Mouse (Mus musculus): ENCODE results near the gene Npas3. TPM values are rescaled to one million over a fixed set of nuclear protein-coding genes. Genes with fewer than 3 reads are reported as not detected.

The Npas3 gene
- polyA plus RNA-seq, 1 experiment from 2014 or later = 1.3 TPM

GRCm38 (mm10) chr12:53962004-53962403 lies 713.5 kb downstream of the Npas3 start:
- H3K4me1 ChIP-seq (ENCODE audit: control insufficient read depth, insufficient read depth, low read length) = no peaks in the 10 kb centered on the region
- no peaks in the 10 kb centered on the region for H3K27me3 ChIP-seq (ENCODE audit: control insufficient read depth, insufficient read depth, low read length)
- ATAC-seq (replicated peaks; ENCODE audit: insufficient number of reproducible peaks, low FRiP score, low TSS enrichment) = no peak
- no peak overlapping the region for H3K4me3 ChIP-seq (ENCODE audit: low read depth, low read length)
- no peaks in the 10 kb centered on the region for H3K9me3 ChIP-seq (replicated peaks; ENCODE audit: control insufficient read depth, low read length)
- no peaks in the 10 kb centered on the region for H3K36me3 ChIP-seq (ENCODE audit: control insufficient read depth, insufficient read depth, low read length)
- no peak overlapping the region for H3K9ac ChIP-seq (ENCODE audit: low read depth, low read length)
- H3K27ac ChIP-seq (ENCODE audit: low read depth, low read length) = no peak overlapping the region
- H3K4me2 ChIP-seq = no peak overlapping the region
- WGBS (ENCODE audit: insufficient replicate concordance) = 73% methylated on average over 7 of the region's 7 CpGs

GRCm38 (mm10) chr12:53963534-53963933 lies 715.1 kb downstream of the Npas3 start:
- no peaks in the 10 kb centered on the region for H3K27me3 ChIP-seq (ENCODE audit: control insufficient read depth, insufficient read depth, low read length)
- H3K4me3 ChIP-seq (ENCODE audit: low read depth, low read length) = no peak overlapping the region
- H3K4me1 ChIP-seq (ENCODE audit: control insufficient read depth, insufficient read depth, low read length) = no peaks in the 10 kb centered on the region
- H3K9me3 ChIP-seq (replicated peaks; ENCODE audit: control insufficient read depth, low read length) = no peaks in the 10 kb centered on the region
- no peak for ATAC-seq (replicated peaks; ENCODE audit: insufficient number of reproducible peaks, low FRiP score, low TSS enrichment)
- no peak overlapping the region for H3K27ac ChIP-seq (ENCODE audit: low read depth, low read length)
- no peaks in the 10 kb centered on the region for H3K36me3 ChIP-seq (ENCODE audit: control insufficient read depth, insufficient read depth, low read length)
- 78% methylated on average over 5 of the region's 5 CpGs for WGBS (ENCODE audit: insufficient replicate concordance)
- no peak overlapping the region for H3K4me2 ChIP-seq
- no peak overlapping the region for H3K9ac ChIP-seq (ENCODE audit: low read depth, low read length)

- no peaks in the 10 kb centered on the region for H3K9me3 ChIP-seq (replicated peaks; ENCODE audit: control insufficient read depth, low read length)
- no peak for ATAC-seq (replicated peaks; ENCODE audit: insufficient number of reproducible peaks, low FRiP score, low TSS enrichment)
- no peaks in the 10 kb centered on the region for H3K4me1 ChIP-seq (ENCODE audit: control insufficient read depth, insufficient read depth, low read length)
- H3K27me3 ChIP-seq (ENCODE audit: control insufficient read depth, insufficient read depth, low read length) = no peaks in the 10 kb centered on the region
- no peak overlapping the region for H3K9ac ChIP-seq (ENCODE audit: low read depth, low read length)
- no peak overlapping the region for H3K4me3 ChIP-seq (ENCODE audit: low read depth, low read length)
- WGBS (ENCODE audit: insufficient replicate concordance) = 78% methylated on average over 10 of the region's 10 CpGs
- H3K4me2 ChIP-seq = no peak overlapping the region
- no peaks in the 10 kb centered on the region for H3K36me3 ChIP-seq (ENCODE audit: control insufficient read depth, insufficient read depth, low read length)
- no peak overlapping the region for H3K27ac ChIP-seq (ENCODE audit: low read depth, low read length)
These were observed 721.1 kb downstream of the Npas3 start for GRCm38 (mm10) chr12:53969378-53970174.

- Histone ChIP-seq H3K9ac (ENCODE audit: low read depth, low read length) (no peak overlapping the region), H3K27ac (ENCODE audit: low read depth, low read length) (no peak overlapping the region), H3K4me1 (ENCODE audit: control insufficient read depth, insufficient read depth, low read length) (no peaks in the 10 kb centered on the region), H3K4me3 (ENCODE audit: low read depth, low read length) (no peak overlapping the region), H3K9me3 (replicated peaks; ENCODE audit: control insufficient read depth, low read length) (no peaks in the 10 kb centered on the region), H3K27me3 (ENCODE audit: control insufficient read depth, insufficient read depth, low read length) (no peaks in the 10 kb centered on the region), H3K36me3 (ENCODE audit: control insufficient read depth, insufficient read depth, low read length) (no peaks in the 10 kb centered on the region), H3K4me2 (no peak overlapping the region)
- ATAC-seq (replicated peaks; ENCODE audit: insufficient number of reproducible peaks, low FRiP score, low TSS enrichment) = no peak
- WGBS (ENCODE audit: insufficient replicate concordance) = 85% methylated on average over 7 of the region's 7 CpGs
These were observed 722.2 kb downstream of the Npas3 start for GRCm38 (mm10) chr12:53970721-53971120.

GRCm38 (mm10) chr12:53973414-53973813 lies 724.9 kb downstream of the Npas3 start:
- Histone ChIP-seq H3K9ac (ENCODE audit: low read depth, low read length) (no peak overlapping the region), H3K4me3 (ENCODE audit: low read depth, low read length) (no peak overlapping the region)
- 80% methylated on average over 6 of the region's 6 CpGs for WGBS (ENCODE audit: insufficient replicate concordance)

GRCm38 (mm10) chr12:53981575-53982507 lies 733.4 kb downstream of the Npas3 start:
- no peak overlapping the region for H3K9ac ChIP-seq (ENCODE audit: low read depth, low read length)
- ATAC-seq (replicated peaks; ENCODE audit: insufficient number of reproducible peaks, low FRiP score, low TSS enrichment) = no peak
- no peaks in the 10 kb centered on the region for H3K4me1 ChIP-seq (ENCODE audit: control insufficient read depth, insufficient read depth, low read length)
- H3K4me3 ChIP-seq (ENCODE audit: low read depth, low read length) = no peak overlapping the region
- no peak overlapping the region for H3K4me2 ChIP-seq
- no peak overlapping the region for H3K27ac ChIP-seq (ENCODE audit: low read depth, low read length)
- H3K27me3 ChIP-seq (ENCODE audit: control insufficient read depth, insufficient read depth, low read length) = no peaks in the 10 kb centered on the region
- no peaks in the 10 kb centered on the region for H3K36me3 ChIP-seq (ENCODE audit: control insufficient read depth, insufficient read depth, low read length)
- WGBS (ENCODE audit: insufficient replicate concordance) = 81% methylated on average over 9 of the region's 9 CpGs
- H3K9me3 ChIP-seq (replicated peaks; ENCODE audit: control insufficient read depth, low read length) = no peaks in the 10 kb centered on the region

More at GRCm38 (mm10) chr12:53973414-53973813, 724.9 kb downstream of the Npas3 start:
- Histone ChIP-seq H3K27me3 (ENCODE audit: control insufficient read depth, insufficient read depth, low read length) (no peaks in the 10 kb centered on the region), H3K9me3 (replicated peaks; ENCODE audit: control insufficient read depth, low read length) (no peaks in the 10 kb centered on the region), H3K4me2 (no peak overlapping the region), H3K4me1 (ENCODE audit: control insufficient read depth, insufficient read depth, low read length) (no peaks in the 10 kb centered on the region), H3K36me3 (ENCODE audit: control insufficient read depth, insufficient read depth, low read length) (no peaks in the 10 kb centered on the region), H3K27ac (ENCODE audit: low read depth, low read length) (no peak overlapping the region)
- ATAC-seq (replicated peaks; ENCODE audit: insufficient number of reproducible peaks, low FRiP score, low TSS enrichment) = no peak

GRCm38 (mm10) chr12:53983946-53984345 lies 735.5 kb downstream of the Npas3 start:
- no peaks in the 10 kb centered on the region for H3K36me3 ChIP-seq (ENCODE audit: control insufficient read depth, insufficient read depth, low read length)
- H3K9me3 ChIP-seq (replicated peaks; ENCODE audit: control insufficient read depth, low read length) = no peaks in the 10 kb centered on the region
- no peak overlapping the region for H3K4me2 ChIP-seq
- no peak for ATAC-seq (replicated peaks; ENCODE audit: insufficient number of reproducible peaks, low FRiP score, low TSS enrichment)
- no peak overlapping the region for H3K27ac ChIP-seq (ENCODE audit: low read depth, low read length)
- no peaks in the 10 kb centered on the region for H3K4me1 ChIP-seq (ENCODE audit: control insufficient read depth, insufficient read depth, low read length)
- WGBS (ENCODE audit: insufficient replicate concordance) = 88% methylated on average over 7 of the region's 7 CpGs
- no peak overlapping the region for H3K4me3 ChIP-seq (ENCODE audit: low read depth, low read length)
- H3K27me3 ChIP-seq (ENCODE audit: control insufficient read depth, insufficient read depth, low read length) = no peaks in the 10 kb centered on the region
- H3K9ac ChIP-seq (ENCODE audit: low read depth, low read length) = no peak overlapping the region

- Histone ChIP-seq H3K9ac (ENCODE audit: low read depth, low read length) (no peak overlapping the region), H3K4me2 (no peak overlapping the region), H3K4me3 (ENCODE audit: low read depth, low read length) (no peak overlapping the region), H3K36me3 (ENCODE audit: control insufficient read depth, insufficient read depth, low read length) (no peaks in the 10 kb centered on the region), H3K27ac (ENCODE audit: low read depth, low read length) (no peak overlapping the region), H3K27me3 (ENCODE audit: control insufficient read depth, insufficient read depth, low read length) (no peaks in the 10 kb centered on the region), H3K9me3 (replicated peaks; ENCODE audit: control insufficient read depth, low read length) (no peaks in the 10 kb centered on the region), H3K4me1 (ENCODE audit: control insufficient read depth, insufficient read depth, low read length) (no peaks in the 10 kb centered on the region)
- 86% methylated on average over 14 of the region's 14 CpGs for WGBS (ENCODE audit: insufficient replicate concordance)
- ATAC-seq (replicated peaks; ENCODE audit: insufficient number of reproducible peaks, low FRiP score, low TSS enrichment) = no peak
These were observed 737.7 kb downstream of the Npas3 start for GRCm38 (mm10) chr12:53985851-53986842.
